16 mouse cellular contexts compared by ENCODE assay signal in the genomic region with DNA sequence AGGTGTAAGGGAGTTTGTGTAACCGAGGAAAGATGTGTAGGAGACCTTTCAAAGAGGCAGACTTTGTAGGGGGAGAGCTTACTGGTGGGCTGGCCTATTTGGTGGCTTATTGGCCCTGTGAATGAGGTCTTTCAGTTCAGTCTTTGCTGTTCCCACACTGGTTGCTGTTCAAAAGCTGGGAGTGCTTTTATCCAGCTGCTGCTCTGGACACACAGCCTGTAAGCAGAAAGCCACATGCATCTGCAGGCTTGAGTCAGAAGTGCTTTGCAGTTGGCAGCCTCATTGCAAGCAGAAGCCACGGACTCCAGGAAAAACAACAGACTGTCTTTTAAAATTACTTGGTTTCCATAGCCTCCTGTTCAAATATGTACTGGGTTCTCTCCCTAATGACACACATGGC. TPM values are rescaled to one million over a fixed set of nuclear protein-coding genes. Genes with fewer than 3 reads are reported as not detected.
DNase-seq lines count a peak whose midpoint lies in the region; ATAC-seq and TF ChIP-seq lines count a peak whose summit lies in the region.
"Had no signal": no experiment of that assay in that cellular context is flagged by ENCODE, and none has a peak within 500 bp of the region (broad histone marks: within the 10 kb centered on the region; RNA-seq: fewer than 3 reads in every experiment).

No protein-coding gene starts in this region.

- no peak for ATAC-seq in forebrain, embryonic 11.5 days (replicated peaks; ENCODE audit: low FRiP score)
- no peak for ATAC-seq in midbrain, postnatal 0 days (ENCODE audit: low FRiP score)

- H3K9ac ChIP-seq in forebrain, embryonic 11.5 days (ENCODE audit: low read length) = no peak overlapping the region
- no peak overlapping the region for H3K9ac ChIP-seq in midbrain, postnatal 0 days (replicated peaks; ENCODE audit: low read length, poor library complexity, severe bottlenecking)
- H3K9ac ChIP-seq: embryonic facial prominence, embryonic 15.5 days; heart, embryonic 13.5 days had no signal

- H3K27ac ChIP-seq in forebrain, embryonic 10.5 days = peak overlapping the region; percentile 53
- H3K27ac ChIP-seq in forebrain, embryonic 11.5 days (ENCODE audit: low read depth, low read length) = no peak overlapping the region
- no peak overlapping the region for H3K27ac ChIP-seq in midbrain, postnatal 0 days (ENCODE audit: low read depth, low read length)
- H3K27ac ChIP-seq: embryonic facial prominence, embryonic 15.5 days; heart, embryonic 13.5 days; layer of hippocampus, adult 2 months had no signal

- H3K27me3 ChIP-seq in forebrain, embryonic 10.5 days (ENCODE audit: poor library complexity, severe bottlenecking) = no peaks in the 10 kb centered on the region
- no peaks in the 10 kb centered on the region for H3K27me3 ChIP-seq in forebrain, embryonic 11.5 days (ENCODE audit: control insufficient read depth, insufficient read depth, low read length)
- no peaks in the 10 kb centered on the region for H3K27me3 ChIP-seq in midbrain, postnatal 0 days (ENCODE audit: insufficient read depth, low read length)
- H3K27me3 ChIP-seq: embryonic facial prominence, embryonic 15.5 days; heart, embryonic 13.5 days had no signal

- no peak for TF ChIP-seq CTCF in midbrain, postnatal 0 days (IDR thresholded peaks at IDR 0.05)

- no peak overlapping the region for H3K4me2 ChIP-seq in forebrain, embryonic 11.5 days (ENCODE audit: low read depth, low read length, severe bottlenecking)
- H3K4me2 ChIP-seq in midbrain, postnatal 0 days (ENCODE audit: low read depth, low read length, poor library complexity, severe bottlenecking) = no peak overlapping the region
- H3K4me2 ChIP-seq: embryonic facial prominence, embryonic 15.5 days; heart, embryonic 13.5 days had no signal

- WGBS in forebrain, embryonic 10.5 days = 49% methylated on average over 2 of the region's 2 CpGs
- 29% methylated on average over 2 of the region's 2 CpGs for WGBS in forebrain, embryonic 11.5 days
- 38% methylated on average over 2 of the region's 2 CpGs for WGBS in midbrain, postnatal 0 days

- 0 out of 2 replicates have a peak, but pooled peaks cover 3% of the 10 kb centered on the region for H3K36me3 ChIP-seq in forebrain, embryonic 10.5 days (replicated peaks)
- no peaks in the 10 kb centered on the region for H3K36me3 ChIP-seq in forebrain, embryonic 11.5 days (ENCODE audit: control insufficient read depth, insufficient read depth, low read length)
- no peaks in the 10 kb centered on the region for H3K36me3 ChIP-seq in midbrain, postnatal 0 days (ENCODE audit: insufficient read depth, low read length)
- H3K36me3 ChIP-seq: embryonic facial prominence, embryonic 15.5 days; heart, embryonic 13.5 days had no signal

- intact Hi-C loops in heart, postnatal 25 days (cut with DNase I) = no loop called here

- DNase-seq in forebrain, embryonic 10.5 days (ENCODE audit: extremely low spot score, low spot score) = no peak
- DNase-seq in forebrain, embryonic 11.5 days (ENCODE audit: low spot score) = no peak
- DNase-seq in heart, postnatal 4 days = peak; percentile 12
- DNase-seq in heart, postnatal 25 days (ENCODE audit: low spot score) = no peak
- peak; percentile 47 to 57 for DNase-seq in right cerebral cortex, postnatal 10 days (ENCODE audit: low spot score in 2 of 2)
- no peak for DNase-seq in right cerebral cortex, adult 18-20 months
- DNase-seq in midbrain, postnatal 0 days (ENCODE audit: low spot score) = peak; percentile 13
- DNase-seq in urinary bladder, adult 2 months (ENCODE audit: low spot score) = no peak
- DNase-seq: adrenal gland, postnatal 25 days; cerebellum, postnatal 36 days; kidney, adult 9 months; right cerebral cortex, postnatal 14 days; thymus, adult 2 months had no signal

- no peak overlapping the region for H3K4me3 ChIP-seq in forebrain, embryonic 10.5 days
- H3K4me3 ChIP-seq in forebrain, embryonic 11.5 days (ENCODE audit: low read depth, low read length) = no peak overlapping the region
- H3K4me3 ChIP-seq in midbrain, postnatal 0 days (ENCODE audit: low read depth, low read length) = no peak overlapping the region
- H3K4me3 ChIP-seq: embryonic facial prominence, embryonic 15.5 days; heart, embryonic 13.5 days; layer of hippocampus, adult 2 months had no signal

- peaks cover 19% of the 10 kb centered on the region for H3K4me1 ChIP-seq in forebrain, embryonic 10.5 days
- peaks cover 4% of the 10 kb centered on the region; the same call in 1 of the 2 replicates for H3K4me1 ChIP-seq in forebrain, embryonic 11.5 days (replicated peaks; ENCODE audit: control insufficient read depth, insufficient read depth, low read length)
- no peaks in the 10 kb centered on the region for H3K4me1 ChIP-seq in midbrain, postnatal 0 days (ENCODE audit: insufficient read depth, low read length)

- H3K9me3 ChIP-seq in forebrain, embryonic 10.5 days = no peaks in the 10 kb centered on the region
- no peaks in the 10 kb centered on the region for H3K9me3 ChIP-seq in forebrain, embryonic 11.5 days (ENCODE audit: control insufficient read depth, low read length)
- H3K9me3 ChIP-seq in midbrain, postnatal 0 days (ENCODE audit: low read length) = no peaks in the 10 kb centered on the region
- H3K9me3 ChIP-seq: embryonic facial prominence, embryonic 15.5 days; heart, embryonic 13.5 days had no signal

RNA-seq across cellular contexts. Expression of gene Plcl2, which starts 16.6 kb away (rescaled TPM):
- 5.1 and 5.7 TPM in 2 replicates for polyA plus RNA-seq in forebrain, embryonic 10.5 days (2016; fragmentation: Nextera tagmentation; extraction: Ambion mirVana)
- 7.6 and 7.7 TPM in 2 replicates for polyA plus RNA-seq in forebrain, embryonic 11.5 days (2014; fragmentation: Nextera tagmentation; extraction: Ambion mirVana)
- total RNA-seq in heart, postnatal 4 days (2021) = 10 to 100 TPM; 14.2 to 15.1 TPM
- 1 to 10 TPM; 8.3 to 9.5 TPM for total RNA-seq in heart, postnatal 25 days (2021)
- total RNA-seq in midbrain, postnatal 0 days (2014; rRNA removed) = 43.2 and 52.1 TPM in 2 replicates
- 7.1 and 8.8 TPM in 2 replicates for polyA plus RNA-seq in midbrain, postnatal 0 days (2015; fragmentation: Nextera tagmentation; extraction: Ambion mirVana)
- polyA plus RNA-seq in urinary bladder, adult 2 months (2012; rRNA removed) = 2.4 and 3.7 TPM in 2 replicates

Comparison
In these comparisons a context has a peak if more than half of its experiments do, and no peak if none do; other contexts are left out.
1. DNase-seq: peak in heart, postnatal 4 days (single experiment), right cerebral cortex, postnatal 10 days (2 of 2) and midbrain, postnatal 0 days (single experiment); none in forebrain, embryonic 10.5 days (single experiment), forebrain, embryonic 11.5 days (single experiment), heart, postnatal 25 days (single experiment), right cerebral cortex, adult 18-20 months (single experiment) and urinary bladder, adult 2 months (single experiment).